8 mouse cellular contexts compared by ENCODE assay signal in the genomic region with DNA sequence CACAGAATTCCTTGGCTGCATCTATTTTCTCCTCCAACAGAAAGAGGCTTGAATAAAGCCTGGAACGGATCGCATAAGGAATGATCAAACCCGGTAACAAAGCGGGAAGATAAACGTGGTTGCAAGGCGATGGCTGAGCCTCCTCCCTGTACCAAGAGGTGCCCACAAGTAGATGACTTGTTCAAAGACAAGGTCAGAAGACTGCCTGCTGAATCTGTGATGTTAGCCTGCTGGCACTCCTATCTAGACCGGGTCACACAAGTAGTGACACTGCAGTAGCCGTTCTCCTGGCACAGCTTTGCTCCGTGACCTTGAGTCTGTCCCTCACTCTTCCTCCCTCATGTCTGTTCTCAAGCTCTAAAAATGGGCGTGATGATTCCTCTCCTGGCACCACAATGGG. TPM values are rescaled to one million over a fixed set of nuclear protein-coding genes. Genes with fewer than 3 reads are reported as not detected.
A peak's percentile ranks its signal among the peaks of the same experiment; 100 is the strongest.
DNase-seq lines count a peak whose midpoint lies in the region; ATAC-seq lines count a peak whose summit lies in the region.
"Had no signal": no experiment of that assay in that cellular context is flagged by ENCODE, and none has a peak within 500 bp of the region (broad histone marks: within the 10 kb centered on the region; RNA-seq: fewer than 3 reads in every experiment).

No protein-coding gene starts in this region.

- H3K27me3 ChIP-seq in midbrain, embryonic 15.5 days (replicated peaks): no peaks in the 10 kb centered on the region

- H3K9me3 ChIP-seq in midbrain, embryonic 15.5 days: no peaks in the 10 kb centered on the region

- ATAC-seq in midbrain, embryonic 15.5 days (replicated peaks): no peak

- H3K36me3 ChIP-seq in midbrain, embryonic 15.5 days (replicated peaks): no peaks in the 10 kb centered on the region

- intact Hi-C loops in gastrocnemius, postnatal 36 days (cut with DNase I): loop anchor here (10.0 kb wide), 1 partner anchor 321 kb away; no protein-coding TSS in a partner anchor

- peak overlapping the region; percentile 98 for H3K27ac ChIP-seq in midbrain, embryonic 15.5 days
- H3K27ac ChIP-seq: liver, embryonic 14.5 days had no signal

- H3K4me3 ChIP-seq in midbrain, embryonic 15.5 days: peak overlapping the region; percentile 58

- H3K9ac ChIP-seq in midbrain, embryonic 15.5 days: peak overlapping the region; percentile 89
- H3K9ac ChIP-seq: liver, embryonic 14.5 days had no signal

- WGBS in midbrain, embryonic 15.5 days: 1% methylated on average over 10 of the region's 10 CpGs

- peaks cover 47% of the 10 kb centered on the region for H3K4me1 ChIP-seq in midbrain, embryonic 15.5 days

- H3K4me2 ChIP-seq in midbrain, embryonic 15.5 days: peak overlapping the region; percentile 92

- DNase-seq in ovary, postnatal 36 days (ENCODE audit: low spot score): peak; percentile 39
- DNase-seq in ovary, postnatal 10 days (ENCODE audit: low spot score): no peak
- peak; percentile 62 for DNase-seq in embryo, embryonic 11 days
- DNase-seq in heart, postnatal 4 days: peak; percentile 22
- no peak for DNase-seq in gastrocnemius, postnatal 36 days
- no peak for DNase-seq in thymus, postnatal 10 days (ENCODE audit: low spot score in 2 of 2)

RNA-seq across cellular contexts. Expression of a gene that starts 2.4 kb away (rescaled TPM):
- total RNA-seq in heart, postnatal 4 days (2021): 10 to 100 TPM; 48.0 to 57.3 TPM
- 2,126 and 2,223 TPM in 2 replicates for polyA plus RNA-seq in midbrain, embryonic 15.5 days (2015; fragmentation: Nextera tagmentation; extraction: Ambion mirVana)
- 1 to 10 TPM; 8.4 to 9.5 TPM for total RNA-seq in gastrocnemius, postnatal 36 days (2021)

Comparison
In these comparisons a context has a peak if more than half of its experiments do, and no peak if none do; other contexts are left out.
1. DNase-seq: peak in ovary, postnatal 36 days (single experiment), embryo, embryonic 11 days (single experiment) and heart, postnatal 4 days (single experiment); none in ovary, postnatal 10 days (single experiment), gastrocnemius, postnatal 36 days (0 of 2) and thymus, postnatal 10 days (0 of 2).
2. RNA of a gene that starts 2.4 kb away (total RNA-seq): 48.0 to 57.3 TPM in heart, postnatal 4 days; 8.4 to 9.5 TPM in gastrocnemius, postnatal 36 days; every median in the first group is over 4 times any median in the second.